ENCODE assay signal across 9 mouse cellular contexts in genomic region chr3:35340935-35341800, GRCm38 (mm10).
DNase-seq lines count a peak whose midpoint lies in the region; ATAC-seq lines count a peak whose summit lies in the region.
"Had no signal": no experiment of that assay in that cellular context is flagged by ENCODE, and none has a peak within 500 bp of the region (broad histone marks: within the 10 kb centered on the region; RNA-seq: fewer than 3 reads in every experiment).

No protein-coding gene starts in this region.

- no peak for DNase-seq in lung, postnatal 14 days
- DNase-seq in embryo, embryonic 11 days, result peak; percentile 89
- DNase-seq in heart, postnatal 4 days, result peak; percentile 24
- DNase-seq in left cerebral cortex, postnatal 25 days (ENCODE audit: low spot score in 2 of 2), result peak; percentile 49 to 85
- peak; percentile 88 for DNase-seq in neural tube, embryonic 11.5 days (ENCODE audit: low spot score)
- DNase-seq in urinary bladder, postnatal 14 days (ENCODE audit: low spot score), result no peak
- DNase-seq in adrenal gland, adult (ENCODE audit: inconsistent age in 2 of 2, low spot score in 1 of 2), result no peak

- H3K9me3 ChIP-seq in lung, embryonic 15.5 days, result no peaks in the 10 kb centered on the region
- no peaks in the 10 kb centered on the region for H3K9me3 ChIP-seq in neural tube, embryonic 11.5 days (ENCODE audit: control insufficient read depth, low read length)

- peaks cover 20% of the 10 kb centered on the region for H3K4me1 ChIP-seq in lung, embryonic 15.5 days
- H3K4me1 ChIP-seq in neural tube, embryonic 11.5 days (ENCODE audit: control insufficient read depth, insufficient read depth, low read length), result peaks cover 13% of the 10 kb centered on the region

- H3K27ac ChIP-seq in lung, embryonic 15.5 days, result no peak overlapping the region
- peak overlapping the region; percentile 91 for H3K27ac ChIP-seq in neural tube, embryonic 11.5 days (ENCODE audit: low read depth, low read length)

- peak overlapping the region; percentile 44 for H3K4me3 ChIP-seq in lung, embryonic 15.5 days
- peak overlapping the region; percentile 29 for H3K4me3 ChIP-seq in neural tube, embryonic 11.5 days (ENCODE audit: low read depth, low read length)
- H3K4me3 ChIP-seq: myocyte had no signal

- no peaks in the 10 kb centered on the region for H3K36me3 ChIP-seq in lung, embryonic 15.5 days
- no peaks in the 10 kb centered on the region for H3K36me3 ChIP-seq in neural tube, embryonic 11.5 days (ENCODE audit: control insufficient read depth, insufficient read depth, low read length)

- 3% methylated on average over 22 of the region's 22 CpGs for WGBS in lung, embryonic 15.5 days
- 2% methylated on average over 22 of the region's 22 CpGs for WGBS in neural tube, embryonic 11.5 days

- ATAC-seq in lung, embryonic 15.5 days (ENCODE audit: borderline replicate concordance, extremely low read depth, low FRiP score, low TSS enrichment), result peak; percentile 76; the same call in 1 of the 2 replicates
- peak; percentile 92 for ATAC-seq in neural tube, embryonic 11.5 days (ENCODE audit: insufficient read depth, low FRiP score, low TSS enrichment)

- H3K27me3 ChIP-seq in lung, embryonic 15.5 days, result no peaks in the 10 kb centered on the region
- no peaks in the 10 kb centered on the region for H3K27me3 ChIP-seq in neural tube, embryonic 11.5 days (ENCODE audit: control insufficient read depth, insufficient read depth, low read length)

- intact Hi-C loops in left cerebral cortex, postnatal 25 days (cut with DNase I), result loop anchor here (5.0 kb wide), 2 partner anchors 61 to 694 kb away; no protein-coding TSS in a partner anchor

- peak overlapping the region; percentile 77 for H3K4me2 ChIP-seq in lung, embryonic 15.5 days
- peak overlapping the region; percentile 59 for H3K4me2 ChIP-seq in neural tube, embryonic 11.5 days (ENCODE audit: low read depth)

- H3K9ac ChIP-seq in lung, embryonic 15.5 days, result peak overlapping the region; percentile 41
- peak overlapping the region; percentile 69 for H3K9ac ChIP-seq in neural tube, embryonic 11.5 days (ENCODE audit: low read length)

Comparison
In these comparisons a context has a peak if more than half of its experiments do, and no peak if none do; other contexts are left out.
1. DNase-seq: peak in embryo, embryonic 11 days (single experiment), heart, postnatal 4 days (single experiment), left cerebral cortex, postnatal 25 days (2 of 2) and neural tube, embryonic 11.5 days (single experiment); none in lung, postnatal 14 days (single experiment), urinary bladder, postnatal 14 days (single experiment) and adrenal gland, adult (0 of 2).